Mouse (Mus musculus) small intestine, adult 2 months (tissue): ENCODE measurements around the gene Lrrc72.

ENCODE experiments used
- CTCF ChIP-seq: fragments of 200-500 bp; IDR thresholded peaks from 2 replicates; pipeline ENCODE4 v1.5.1; 2012; ENCODE audit warnings: low read depth, mild to moderate bottlenecking, control low read depth, inconsistent platforms, low read length, moderate library complexity, mixed read lengths; ENCODE audit not compliant: insufficient replicate concordance, insufficient read length; ENCODE audit errors: extremely low read depth
- POLR2A ChIP-seq: fragments of 200-500 bp; IDR thresholded peaks from 2 replicates; pipeline ENCODE4 v1.6.1; 2012; ENCODE audit warnings: low read depth, mild to moderate bottlenecking, control low read depth, inconsistent platforms, low read length, moderate library complexity

- TF ChIP-seq POLR2A (no peak), CTCF (no peak)
Observed at GRCm38 (mm10) chr12:36255413-36255812, 2.2 kb upstream of the Lrrc72 start.
